Mouse (Mus musculus): Measurements from ENCODE around the gene Dnajc17. TPM values are rescaled to one million over a fixed set of nuclear protein-coding genes. Genes with fewer than 3 reads are reported as not detected.

The Dnajc17 gene
- total and polyA plus RNA-seq, 3 experiments, result 24.9 to 41.4 (median 32.5) TPM

DNA sequence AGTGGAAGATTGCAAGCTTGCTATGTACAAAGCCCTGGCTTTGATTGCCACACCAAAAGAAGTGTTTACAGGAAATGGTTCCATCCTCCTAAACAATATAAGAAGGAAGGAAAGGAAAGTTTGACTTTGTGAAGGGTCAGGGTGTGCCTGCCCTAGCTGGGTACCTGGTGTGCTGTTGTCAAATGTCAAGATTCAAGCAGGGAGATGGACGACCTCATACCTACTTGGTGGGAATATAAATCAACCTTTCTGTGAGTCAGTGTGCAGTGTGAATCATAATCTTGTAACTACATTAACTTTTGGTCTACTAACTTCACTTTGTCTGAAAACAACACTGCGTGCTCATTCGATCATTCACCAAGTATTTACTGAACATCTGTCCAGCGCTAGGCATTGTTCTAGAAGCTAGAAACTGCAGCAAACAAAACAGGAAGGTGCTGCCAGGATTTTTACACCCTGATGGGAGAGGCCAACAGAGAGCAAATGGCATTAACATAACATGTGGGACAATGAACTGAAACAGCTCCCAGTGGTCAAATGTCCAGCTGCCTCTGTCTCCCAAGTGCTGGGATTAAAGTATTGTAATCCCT is 4.6 kb downstream of the Dnajc17 start:
- TF ChIP-seq CTCF (IDR thresholded peaks at IDR 0.05; ENCODE audit: low read depth, low read length) (no peak), GATA2 (IDR thresholded peaks at IDR 0.05; ENCODE audit: borderline replicate concordance, low read depth, low read length) (no peak), GATA1 (IDR thresholded peaks at IDR 0.05; ENCODE audit: borderline replicate concordance, low read length) (no peak), TAL1 (conservative IDR thresholded peaks at IDR 0.05; ENCODE audit: low read depth, low read length) (no peak), POLR2AphosphoS5 (IDR thresholded peaks at IDR 0.05; ENCODE audit: insufficient replicate concordance, low read depth, low read length) (no peak)

DNA sequence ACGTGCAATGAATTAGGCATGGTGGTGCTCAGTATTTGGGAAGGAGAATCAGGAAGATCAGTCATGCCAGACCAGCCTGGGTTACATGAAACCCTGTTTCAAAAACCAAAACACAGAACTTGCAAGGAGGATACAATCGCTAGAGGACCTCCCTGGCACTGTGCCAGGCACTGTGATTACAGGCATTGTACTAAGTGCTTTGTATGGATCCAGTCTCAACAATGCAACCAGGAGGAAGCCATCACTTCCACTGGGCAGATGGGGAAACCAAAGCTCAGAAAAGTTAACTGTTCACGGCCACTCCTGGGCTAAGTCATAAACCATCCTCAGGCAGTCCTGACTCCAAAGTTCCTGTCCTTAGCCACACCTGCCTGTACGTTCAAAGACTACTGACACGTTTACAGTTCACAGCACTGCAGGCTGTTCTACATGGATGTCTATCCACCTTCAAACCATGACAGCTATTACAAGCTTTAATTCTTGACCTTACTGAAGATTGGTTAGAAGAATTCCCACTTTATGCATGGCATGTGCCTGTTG is 5.6 kb downstream of the Dnajc17 start:
- TF ChIP-seq GATA2 (IDR thresholded peaks at IDR 0.05; ENCODE audit: borderline replicate concordance, low read depth, low read length) (no peak), CTCF (IDR thresholded peaks at IDR 0.05; ENCODE audit: low read depth, low read length) (no peak), POLR2AphosphoS5 (IDR thresholded peaks at IDR 0.05; ENCODE audit: insufficient replicate concordance, low read depth, low read length) (no peak), GATA1 (IDR thresholded peaks at IDR 0.05; ENCODE audit: borderline replicate concordance, low read length) (no peak), TAL1 (conservative IDR thresholded peaks at IDR 0.05; ENCODE audit: low read depth, low read length) (no peak)
- no peaks in the 10 kb centered on the region for H3K9me3 ChIP-seq (replicated peaks)
- ATAC-seq (ENCODE audit: extremely low read depth, insufficient number of reproducible peaks, low FRiP score, poor library complexity, severe bottlenecking) (no peak), DNase-seq (ENCODE audit: low spot score) (no peak)
- no peaks in the 10 kb centered on the region for H3K27me3 ChIP-seq (ENCODE audit: insufficient read depth, low read length)
- H3K4me3 ChIP-seq (ENCODE audit: low read depth, low read length), result no peak overlapping the region
- H3K36me3 ChIP-seq (replicated peaks), result peaks cover 10% of the 10 kb centered on the region
- peaks cover 8% of the 10 kb centered on the region for H3K4me1 ChIP-seq (ENCODE audit: insufficient read depth, low read depth, low read length)

More for the DNA sequence above, 4.6 kb downstream of the Dnajc17 start:
- peaks cover 8% of the 10 kb centered on the region for H3K36me3 ChIP-seq (replicated peaks)
- H3K4me3 ChIP-seq (ENCODE audit: low read depth, low read length), result no peak overlapping the region
- no peaks in the 10 kb centered on the region for H3K9me3 ChIP-seq (replicated peaks)
- peaks cover 8% of the 10 kb centered on the region for H3K4me1 ChIP-seq (ENCODE audit: insufficient read depth, low read depth, low read length)
- DNase-seq (ENCODE audit: low spot score), result no peak
- no peaks in the 10 kb centered on the region for H3K27me3 ChIP-seq (ENCODE audit: insufficient read depth, low read length)
- no peak for ATAC-seq (ENCODE audit: extremely low read depth, insufficient number of reproducible peaks, low FRiP score, poor library complexity, severe bottlenecking)

GRCm38 (mm10) chr2:119198934-119199333 is 9.7 kb downstream of the Dnajc17 start:
- Histone ChIP-seq H3K36me3 (replicated peaks) (peaks cover 6% of the 10 kb centered on the region), H3K4me1 (ENCODE audit: insufficient read depth, low read depth, low read length) (peaks cover 23% of the 10 kb centered on the region), H3K9me3 (replicated peaks) (no peaks in the 10 kb centered on the region), H3K4me3 (ENCODE audit: low read depth, low read length) (no peak overlapping the region), H3K27me3 (ENCODE audit: insufficient read depth, low read length) (no peaks in the 10 kb centered on the region)
- DNase-seq (ENCODE audit: low spot score) (no peak), ATAC-seq (ENCODE audit: extremely low read depth, insufficient number of reproducible peaks, low FRiP score, poor library complexity, severe bottlenecking) (no peak)
- TF ChIP-seq TAL1 (conservative IDR thresholded peaks at IDR 0.05; ENCODE audit: low read depth, low read length), result no peak
- TF ChIP-seq GATA2 (IDR thresholded peaks at IDR 0.05; ENCODE audit: borderline replicate concordance, low read depth, low read length), result no peak
- no peak for TF ChIP-seq GATA1 (IDR thresholded peaks at IDR 0.05; ENCODE audit: borderline replicate concordance, low read length)
- TF ChIP-seq POLR2AphosphoS5 (IDR thresholded peaks at IDR 0.05; ENCODE audit: insufficient replicate concordance, low read depth, low read length), result no peak
- TF ChIP-seq CTCF (IDR thresholded peaks at IDR 0.05; ENCODE audit: low read depth, low read length), result no peak

GRCm38 (mm10) chr2:119198049-119198448 is 10.5 kb downstream of the Dnajc17 start:
- no peaks in the 10 kb centered on the region for H3K9me3 ChIP-seq (replicated peaks)

DNA sequence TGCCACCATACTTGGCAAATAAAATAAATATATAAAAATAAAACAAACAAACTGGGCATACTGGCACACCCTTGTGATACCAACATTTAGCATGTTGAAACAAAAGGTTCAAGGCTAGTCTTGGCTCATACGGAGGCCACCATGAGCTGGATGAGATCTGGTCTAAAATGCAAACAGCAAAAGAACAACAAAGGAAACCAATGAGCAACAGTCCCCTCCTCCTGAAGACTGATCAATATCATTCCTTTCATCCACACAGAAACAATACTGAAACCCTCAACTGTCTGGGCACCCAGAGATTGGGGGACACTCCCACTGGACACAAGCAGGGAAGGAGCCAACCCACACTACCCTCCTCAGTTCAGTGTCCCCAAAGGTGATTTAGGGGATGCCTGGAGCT is 11.1 kb downstream of the Dnajc17 start:
- no peaks in the 10 kb centered on the region for H3K9me3 ChIP-seq (replicated peaks)
- H3K36me3 ChIP-seq (replicated peaks), result peaks cover 8% of the 10 kb centered on the region
- TF ChIP-seq CTCF (IDR thresholded peaks at IDR 0.05; ENCODE audit: low read depth, low read length), result no peak
- no peak for TF ChIP-seq GATA1 (IDR thresholded peaks at IDR 0.05; ENCODE audit: borderline replicate concordance, low read length)
- TF ChIP-seq POLR2AphosphoS5 (IDR thresholded peaks at IDR 0.05; ENCODE audit: insufficient replicate concordance, low read depth, low read length), result no peak
- no peak for TF ChIP-seq GATA2 (IDR thresholded peaks at IDR 0.05; ENCODE audit: borderline replicate concordance, low read depth, low read length)
- no peak for TF ChIP-seq TAL1 (conservative IDR thresholded peaks at IDR 0.05; ENCODE audit: low read depth, low read length)
- DNase-seq (ENCODE audit: low spot score) (no peak), ATAC-seq (ENCODE audit: extremely low read depth, insufficient number of reproducible peaks, low FRiP score, poor library complexity, severe bottlenecking) (no peak)
- peaks cover 25% of the 10 kb centered on the region for H3K4me1 ChIP-seq (ENCODE audit: insufficient read depth, low read depth, low read length)
- H3K4me3 ChIP-seq (ENCODE audit: low read depth, low read length), result no peak overlapping the region
- no peaks in the 10 kb centered on the region for H3K27me3 ChIP-seq (ENCODE audit: insufficient read depth, low read length)

More at GRCm38 (mm10) chr2:119198049-119198448, 10.5 kb downstream of the Dnajc17 start:
- TF ChIP-seq CTCF (IDR thresholded peaks at IDR 0.05; ENCODE audit: low read depth, low read length), result no peak
- no peak for TF ChIP-seq GATA1 (IDR thresholded peaks at IDR 0.05; ENCODE audit: borderline replicate concordance, low read length)
- TF ChIP-seq GATA2 (IDR thresholded peaks at IDR 0.05; ENCODE audit: borderline replicate concordance, low read depth, low read length), result no peak
- TF ChIP-seq TAL1 (conservative IDR thresholded peaks at IDR 0.05; ENCODE audit: low read depth, low read length), result no peak
- no peak for TF ChIP-seq POLR2AphosphoS5 (IDR thresholded peaks at IDR 0.05; ENCODE audit: insufficient replicate concordance, low read depth, low read length)
- Histone ChIP-seq H3K4me3 (ENCODE audit: low read depth, low read length) (no peak overlapping the region), H3K4me1 (ENCODE audit: insufficient read depth, low read depth, low read length) (peaks cover 25% of the 10 kb centered on the region), H3K36me3 (replicated peaks) (peaks cover 8% of the 10 kb centered on the region), H3K27me3 (ENCODE audit: insufficient read depth, low read length) (no peaks in the 10 kb centered on the region)
- DNase-seq (ENCODE audit: low spot score), result no peak
- no peak for ATAC-seq (ENCODE audit: extremely low read depth, insufficient number of reproducible peaks, low FRiP score, poor library complexity, severe bottlenecking)

DNA sequence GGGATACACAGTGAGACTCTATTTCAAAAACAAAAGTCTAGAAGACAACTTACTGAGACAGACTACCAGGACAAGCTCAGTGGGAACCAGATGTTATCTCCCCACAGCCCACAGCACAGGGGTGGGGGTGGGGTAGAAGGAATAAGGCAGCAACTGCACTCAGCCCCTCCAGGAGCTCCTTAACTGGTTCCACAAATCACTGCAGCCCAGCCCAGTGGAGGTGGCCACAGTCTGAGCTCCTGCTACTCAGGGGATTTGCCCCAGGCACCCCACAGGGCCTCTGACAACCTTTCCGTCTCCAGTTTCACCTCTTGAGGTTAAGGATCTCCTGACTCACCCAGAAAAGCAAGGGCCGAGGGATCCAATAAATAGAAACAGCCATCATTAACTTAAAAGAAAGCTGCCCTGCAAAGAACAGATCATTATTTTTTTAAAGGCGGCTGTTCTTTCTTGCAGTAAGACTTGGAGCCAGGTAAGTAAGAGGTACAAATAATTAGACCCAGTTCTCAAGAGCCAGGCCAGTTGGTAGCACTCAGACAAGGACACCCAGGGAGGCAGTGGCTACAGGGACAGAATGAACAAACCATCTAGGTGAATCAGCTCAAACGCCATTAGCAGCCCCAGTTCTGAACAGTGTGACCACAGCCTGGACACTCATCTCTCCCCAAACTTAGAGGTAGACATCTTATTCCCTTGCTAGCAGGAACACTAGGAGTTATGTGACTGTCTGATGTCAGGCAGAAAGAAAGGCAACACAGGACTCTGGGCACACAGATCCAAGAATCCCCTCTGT is 12.1 kb downstream of the Dnajc17 start:
- Histone ChIP-seq H3K4me3 (ENCODE audit: low read depth, low read length) (no peak overlapping the region; the same call in 1 of the 2 replicates), H3K9me3 (replicated peaks) (no peaks in the 10 kb centered on the region), H3K27me3 (ENCODE audit: insufficient read depth, low read length) (no peaks in the 10 kb centered on the region), H3K4me1 (ENCODE audit: insufficient read depth, low read depth, low read length) (peaks cover 25% of the 10 kb centered on the region), H3K36me3 (replicated peaks) (peaks cover 8% of the 10 kb centered on the region)
- ATAC-seq (ENCODE audit: extremely low read depth, insufficient number of reproducible peaks, low FRiP score, poor library complexity, severe bottlenecking), result no peak
- TF ChIP-seq CTCF (IDR thresholded peaks at IDR 0.05; ENCODE audit: low read depth, low read length) (no peak), GATA2 (IDR thresholded peaks at IDR 0.05; ENCODE audit: borderline replicate concordance, low read depth, low read length) (no peak), TAL1 (conservative IDR thresholded peaks at IDR 0.05; ENCODE audit: low read depth, low read length) (no peak)
- DNase-seq (ENCODE audit: low spot score), result peak; percentile 30

All from G1E (cell line).